Mouse (Mus musculus) neutrophil, adult 5-6 weeks (primary cell): Measurements from ENCODE around the gene Agxt. TPM values are rescaled to one million over a fixed set of nuclear protein-coding genes. Genes with fewer than 3 reads are reported as not detected.

ENCODE experiments used
- ATAC-seq: fragments of 151-379, 151-347 bp; 2 replicates; pipeline ENCODE4 v1.8.0; 2017; ENCODE audit warnings: mild to moderate bottlenecking, moderate TSS enrichment; ENCODE audit not compliant: insufficient number of reproducible peaks, poor library complexity, low FRiP score, severe bottlenecking; ENCODE audit errors: extremely low read depth
- total RNA-seq: library from RNA; stranded (forward); fragments of 200-1000 nt; gene quantifications from 2 replicates; pipeline ENCODE4 v1.2.3, GENCODE M21; 2017

Gene Agxt
- total RNA-seq, 1 experiment from 2014 or later, result not detected

DNA sequence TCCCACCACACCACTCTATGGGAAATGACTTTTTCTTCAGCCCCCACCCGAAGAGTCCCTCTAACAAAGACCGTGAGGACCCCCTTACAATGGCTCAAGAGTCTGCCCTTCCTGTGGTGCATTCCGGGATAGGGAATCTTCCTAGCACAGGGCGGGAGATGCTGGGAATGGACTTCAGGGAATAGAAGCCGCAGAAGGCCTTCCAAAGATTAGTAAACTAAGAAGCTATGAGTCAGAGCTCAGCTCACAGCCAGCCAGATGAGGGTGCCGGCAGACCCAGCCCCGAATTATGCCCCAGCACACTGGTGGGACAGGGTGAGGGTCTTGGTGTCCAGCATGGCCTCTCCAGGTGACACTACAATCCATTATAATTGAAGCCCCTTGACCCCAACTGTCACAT lies 47.2 kb downstream of the Agxt start:
- ATAC-seq, result no peak

DNA sequence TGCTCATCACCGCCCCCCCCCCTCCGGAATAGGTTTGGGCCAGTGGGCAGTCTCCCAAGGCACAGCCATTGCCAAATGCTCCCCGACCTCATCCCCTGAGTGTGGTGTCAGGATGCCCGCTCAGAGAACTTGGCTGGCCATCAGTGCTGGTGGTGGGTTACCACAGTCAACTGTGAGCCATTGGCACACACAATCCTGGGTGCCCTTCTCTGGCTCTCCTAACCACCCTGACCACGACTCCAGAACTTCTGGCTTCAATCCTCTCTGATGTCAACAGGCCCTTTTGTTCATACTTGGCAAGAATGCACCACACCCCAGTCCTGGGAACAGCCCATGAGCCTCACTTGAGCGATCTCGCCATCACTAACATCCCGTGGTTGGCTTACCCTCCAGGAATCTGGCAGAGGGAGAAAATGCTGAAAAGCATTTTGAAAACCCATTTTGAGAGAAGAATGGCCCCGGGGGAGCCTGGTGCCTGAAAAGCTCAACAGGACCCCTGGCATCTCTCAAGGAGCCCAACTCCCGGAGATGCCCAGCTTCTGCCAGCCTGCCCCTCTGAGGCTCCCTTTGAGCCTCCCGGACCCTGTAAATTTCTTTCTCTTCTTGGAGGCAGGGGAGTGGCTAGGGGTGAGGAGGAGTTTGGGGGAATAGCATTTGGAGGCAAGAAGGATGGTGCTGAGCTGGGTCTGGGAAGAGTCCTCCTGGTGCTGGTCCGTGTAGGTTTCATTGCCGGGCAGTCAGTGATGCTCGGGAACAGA lies 49.2 kb downstream of the Agxt start:
- no peak for ATAC-seq

DNA sequence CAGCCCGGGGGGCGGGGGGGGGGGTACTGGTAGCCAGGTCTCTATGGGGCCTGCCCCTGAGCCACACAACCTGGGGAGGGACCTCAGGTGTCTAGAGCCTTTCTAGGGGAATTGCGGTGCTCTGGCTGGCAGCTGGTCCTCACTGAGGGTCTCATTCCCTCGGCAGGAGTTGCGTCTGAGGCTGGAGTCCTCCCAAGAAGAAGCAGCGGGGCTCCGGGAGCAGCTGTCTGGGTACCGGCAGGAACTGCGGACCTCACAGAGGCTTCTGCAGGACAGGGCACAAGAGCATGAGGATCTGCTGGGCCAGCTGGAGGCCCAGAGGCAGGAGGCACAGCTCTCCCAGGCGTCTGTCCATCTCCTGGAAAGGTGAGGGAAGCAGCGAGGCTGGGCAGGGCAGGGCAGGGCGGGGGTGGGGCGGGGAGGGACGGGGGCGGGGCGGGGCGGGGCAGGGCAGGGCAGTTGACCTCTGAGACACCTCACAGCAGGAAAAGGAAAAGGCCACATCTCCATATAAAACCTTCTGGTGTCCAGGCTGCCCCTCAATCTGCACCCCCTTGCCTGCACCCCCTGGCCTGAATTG lies 55.8 kb downstream of the Agxt start:
- ATAC-seq, result no peak

DNA sequence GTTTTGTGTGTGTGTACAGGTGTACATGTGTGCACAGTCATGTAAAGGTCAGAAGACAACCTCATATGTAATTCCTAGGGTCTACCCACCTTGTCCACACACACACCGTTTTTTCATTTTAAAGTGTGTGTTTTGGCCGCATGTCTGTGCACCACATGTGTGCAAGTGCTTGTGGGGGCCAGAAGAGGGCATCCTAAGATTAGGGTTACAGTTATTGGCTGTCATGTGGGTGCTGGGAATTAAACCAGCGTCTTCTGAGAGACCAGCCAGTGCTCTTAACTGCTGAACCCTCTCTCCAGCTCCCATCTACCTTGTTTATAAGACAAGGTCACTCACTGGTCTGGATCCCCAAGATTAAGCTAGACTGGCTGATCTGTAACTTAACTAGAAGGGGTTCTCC lies 59.9 kb downstream of the Agxt start:
- ATAC-seq, result no peak

Other genes with a start within 250 kb of the Agxt start
- gene Ankmy1, start 232.3 kb upstream of the Agxt start, total RNA-seq, result 0.37 and 0.93 TPM in 2 replicates
- 4.1 and 4.3 TPM in 2 replicates for gene Dusp28, start 228.3 kb upstream of the Agxt start, total RNA-seq
- gene Rnpepl1, start 224.5 kb upstream of the Agxt start, total RNA-seq, result 38.5 and 49.8 TPM in 2 replicates
- 18.2 and 27.0 TPM in 2 replicates for gene Capn10, start 200.9 kb upstream of the Agxt start, total RNA-seq
- gene Gpr35, start 184.4 kb upstream of the Agxt start, total RNA-seq, result 22.1 and 24.3 TPM in 2 replicates
- gene Aqp12, start 128.9 kb upstream of the Agxt start, total RNA-seq, result not detected in 2 replicates
- not detected in 2 replicates for gene Kif1a, start 33.3 kb upstream of the Agxt start, total RNA-seq
- gene 2310007B03Rik, start 25.7 kb downstream of the Agxt start, total RNA-seq, result 0.93 and 0.98 TPM in 2 replicates
- not detected in 2 replicates for gene Crocc2, start 33.5 kb downstream of the Agxt start, total RNA-seq
- 0.74 and 1.3 TPM in 2 replicates for gene Sned1, start 100.6 kb downstream of the Agxt start, total RNA-seq
- gene Mterf4, start 170.7 kb downstream of the Agxt start, total RNA-seq, result 16.6 and 17.8 TPM in 2 replicates
- 19.1 and 23.9 TPM in 2 replicates for gene Ppp1r7, start 207.6 kb downstream of the Agxt start, total RNA-seq
- gene Pask, start 208.2 kb downstream of the Agxt start, total RNA-seq, result 0.35 and 3.2 TPM in 2 replicates
- not detected in 2 replicates for gene Ano7, start 238.7 kb downstream of the Agxt start, total RNA-seq